Mouse (Mus musculus): Measurements from ENCODE around the gene Ache. TPM values are rescaled to one million over a fixed set of nuclear protein-coding genes. Genes with fewer than 3 reads are reported as not detected.

The Ache gene
- polyA plus RNA-seq, 1 experiment from 2014 or later = 103 TPM

GRCm38 (mm10) chr5:137338663-137339289 lies 51.5 kb downstream of the Ache start:
- ATAC-seq (ENCODE audit: low FRiP score) = peak; percentile 22
- H3K4me2 ChIP-seq = peak overlapping the region; percentile 85
- H3K36me3 ChIP-seq = no peaks in the 10 kb centered on the region

GRCm38 (mm10) chr5:137339290-137339979 lies 52.1 kb downstream of the Ache start:
- H3K9ac ChIP-seq (replicated peaks) = peak overlapping the region; percentile 54
- peaks cover 25% of the 10 kb centered on the region for H3K4me1 ChIP-seq
- H3K4me3 ChIP-seq (replicated peaks) = peak overlapping the region; percentile 41
- ATAC-seq (ENCODE audit: low FRiP score) = peak; percentile 55
- no peaks in the 10 kb centered on the region for H3K27me3 ChIP-seq (replicated peaks)
- no peaks in the 10 kb centered on the region for H3K9me3 ChIP-seq (replicated peaks)
- peak overlapping the region; percentile 85 for H3K4me2 ChIP-seq
- H3K36me3 ChIP-seq = no peaks in the 10 kb centered on the region
- 6% methylated on average over 22 of the region's 22 CpGs for WGBS
- peak overlapping the region; percentile 80 for H3K27ac ChIP-seq (replicated peaks)

More at GRCm38 (mm10) chr5:137338663-137339289, 51.5 kb downstream of the Ache start:
- H3K9ac ChIP-seq (replicated peaks) = peak overlapping the region; percentile 54
- no peaks in the 10 kb centered on the region for H3K9me3 ChIP-seq (replicated peaks)
- peak overlapping the region; percentile 80 for H3K27ac ChIP-seq (replicated peaks)
- H3K4me3 ChIP-seq (replicated peaks) = peak overlapping the region; percentile 41
- peaks cover 29% of the 10 kb centered on the region for H3K4me1 ChIP-seq
- under 1% methylated on average over 11 of the region's 11 CpGs for WGBS
- H3K27me3 ChIP-seq (replicated peaks) = no peaks in the 10 kb centered on the region

- Histone ChIP-seq H3K27ac (replicated peaks) (peak overlapping the region; percentile 80), H3K9ac (replicated peaks) (no peak overlapping the region), H3K4me1 (peaks cover 25% of the 10 kb centered on the region), H3K9me3 (replicated peaks) (no peaks in the 10 kb centered on the region), H3K4me3 (replicated peaks) (peak overlapping the region; percentile 41), H3K4me2 (peak overlapping the region; percentile 85), H3K27me3 (replicated peaks) (no peaks in the 10 kb centered on the region), H3K36me3 (no peaks in the 10 kb centered on the region)
- ATAC-seq (ENCODE audit: low FRiP score) = no peak
- WGBS = 75% methylated on average over 6 of the region's 6 CpGs
Observed at GRCm38 (mm10) chr5:137340222-137340621, 52.9 kb downstream of the Ache start.

GRCm38 (mm10) chr5:137342407-137343012 lies 55.2 kb downstream of the Ache start:
- Histone ChIP-seq H3K36me3 (no peaks in the 10 kb centered on the region), H3K9me3 (replicated peaks) (no peaks in the 10 kb centered on the region), H3K4me3 (replicated peaks) (no peak overlapping the region), H3K4me2 (no peak overlapping the region), H3K9ac (replicated peaks) (no peak overlapping the region), H3K27me3 (replicated peaks) (no peaks in the 10 kb centered on the region; the same call in 1 of the 2 replicates), H3K4me1 (peaks cover 23% of the 10 kb centered on the region), H3K27ac (replicated peaks) (no peak overlapping the region)
- WGBS = 74% methylated on average over 7 of the region's 7 CpGs
- no peak for ATAC-seq (ENCODE audit: low FRiP score)

- H3K4me2 ChIP-seq = no peak overlapping the region
- H3K36me3 ChIP-seq = no peaks in the 10 kb centered on the region
- WGBS = 96% methylated on average over 5 of the region's 5 CpGs
- no peak for ATAC-seq (ENCODE audit: low FRiP score)
- H3K27ac ChIP-seq (replicated peaks) = no peak overlapping the region
- H3K9me3 ChIP-seq (replicated peaks) = no peaks in the 10 kb centered on the region
- no peaks in the 10 kb centered on the region; the same call in none of the 2 replicates for H3K27me3 ChIP-seq (replicated peaks)
- H3K4me1 ChIP-seq = peaks cover 22% of the 10 kb centered on the region
- no peak overlapping the region for H3K9ac ChIP-seq (replicated peaks)
- no peak overlapping the region for H3K4me3 ChIP-seq (replicated peaks)
Observed at GRCm38 (mm10) chr5:137343412-137343811, 56.1 kb downstream of the Ache start.

GRCm38 (mm10) chr5:137343869-137344268 lies 56.5 kb downstream of the Ache start:
- Histone ChIP-seq H3K36me3 (no peaks in the 10 kb centered on the region), H3K27ac (replicated peaks) (no peak overlapping the region), H3K9ac (replicated peaks) (no peak overlapping the region), H3K27me3 (replicated peaks) (peaks cover 4% of the 10 kb centered on the region), H3K4me2 (no peak overlapping the region), H3K4me1 (peaks cover 22% of the 10 kb centered on the region), H3K9me3 (replicated peaks) (no peaks in the 10 kb centered on the region), H3K4me3 (replicated peaks) (no peak overlapping the region)
- no peak for ATAC-seq (ENCODE audit: low FRiP score)

Small RNA genes lying within 50 kb of the gene (microRNA-seq; reads per million reads assigned to microRNA genes)
- gene Mir7036 (not detected), gene Mir8116 (not detected)

Other genes with a start within 250 kb of the Ache start
- gene Ap1s1, start 241.4 kb upstream of the Ache start, polyA plus RNA-seq (2015; fragmentation: Nextera tagmentation; extraction: Ambion mirVana) = 209 and 222 TPM in 2 replicates
- gene Serpine1, start 215.3 kb upstream of the Ache start, polyA plus RNA-seq (2015; fragmentation: Nextera tagmentation; extraction: Ambion mirVana) = 0.23 and 0.26 TPM in 2 replicates
- gene Trim56, start 171.3 kb upstream of the Ache start, polyA plus RNA-seq (2015; fragmentation: Nextera tagmentation; extraction: Ambion mirVana) = 2.4 and 5.4 TPM in 2 replicates
- gene Muc3, start 138.2 kb upstream of the Ache start, polyA plus RNA-seq (2015; fragmentation: Nextera tagmentation; extraction: Ambion mirVana) = 0.34 TPM in 1 of 2 replicates, not detected in the other
- 0.65 and 1.6 TPM in 2 replicates for gene Muc3a, start 75.1 kb upstream of the Ache start, polyA plus RNA-seq (2015; fragmentation: Nextera tagmentation; extraction: Ambion mirVana)
- 29.0 and 29.5 TPM in 2 replicates for gene Ufsp1, start 7.1 kb downstream of the Ache start, polyA plus RNA-seq (2015; fragmentation: Nextera tagmentation; extraction: Ambion mirVana)
- 90.7 and 94.3 TPM in 2 replicates for gene Srrt, start 20.2 kb downstream of the Ache start, polyA plus RNA-seq (2015; fragmentation: Nextera tagmentation; extraction: Ambion mirVana)
- 14.0 and 26.0 TPM in 2 replicates for gene Trip6, start 26.9 kb downstream of the Ache start, polyA plus RNA-seq (2015; fragmentation: Nextera tagmentation; extraction: Ambion mirVana)
- gene Slc12a9, start 46.1 kb downstream of the Ache start, polyA plus RNA-seq (2015; fragmentation: Nextera tagmentation; extraction: Ambion mirVana) = 26.5 and 26.8 TPM in 2 replicates
- gene Ephb4, start 62.6 kb downstream of the Ache start, polyA plus RNA-seq (2015; fragmentation: Nextera tagmentation; extraction: Ambion mirVana) = 6.9 and 11.5 TPM in 2 replicates
- gene Zan, start 189.5 kb downstream of the Ache start, polyA plus RNA-seq (2015; fragmentation: Nextera tagmentation; extraction: Ambion mirVana) = 0.14 and 0.22 TPM in 2 replicates
- 76.5 and 81.6 TPM in 2 replicates for gene Pop7, start 215.0 kb downstream of the Ache start, polyA plus RNA-seq (2015; fragmentation: Nextera tagmentation; extraction: Ambion mirVana)
- 15.7 and 16.7 TPM in 2 replicates for gene Gigyf1, start 231.0 kb downstream of the Ache start, polyA plus RNA-seq (2015; fragmentation: Nextera tagmentation; extraction: Ambion mirVana)
- not detected in 2 replicates for gene Epo, start 245.7 kb downstream of the Ache start, polyA plus RNA-seq (2015; fragmentation: Nextera tagmentation; extraction: Ambion mirVana)
- gene Gnb2, start 246.0 kb downstream of the Ache start, polyA plus RNA-seq (2015; fragmentation: Nextera tagmentation; extraction: Ambion mirVana) = 503 and 540 TPM in 2 replicates